Mouse (Mus musculus) erythroblast, embryonic 14.5 days (primary cell): ENCODE measurements around the gene Spred1. TPM values are rescaled to one million over a fixed set of nuclear protein-coding genes. Genes with fewer than 3 reads are reported as not detected.

Experiments used
- H3K27me3 ChIP-seq: 2 replicates; pipeline ENCODE4 v1.6.1; 2012; ENCODE audit warnings: inconsistent platforms; ENCODE audit not compliant: control insufficient read depth
- H3K36me3 ChIP-seq: 2 replicates; pipeline ENCODE4 v1.6.1; 2012; ENCODE audit warnings: mild to moderate bottlenecking, inconsistent platforms; ENCODE audit not compliant: control insufficient read depth
- H3K4me1 ChIP-seq: 2 replicates; pipeline ENCODE4 v1.6.1; 2012; ENCODE audit warnings: inconsistent platforms; ENCODE audit not compliant: control insufficient read depth
- H3K4me3 ChIP-seq: replicated peaks from 2 replicates; pipeline ENCODE3; 2012; ENCODE audit warnings: moderate library complexity, mild to moderate bottlenecking, inconsistent platforms
- H3K9me3 ChIP-seq: 2 replicates; pipeline ENCODE4 v1.6.1; 2012; ENCODE audit warnings: low read length, inconsistent platforms, mixed read lengths; ENCODE audit not compliant: control insufficient read depth
- GATA1 ChIP-seq: IDR thresholded peaks from 2 replicates; pipeline ENCODE4 v1.6.1; 2012; ENCODE audit warnings: low read length, inconsistent platforms, mixed read lengths
- TAL1 ChIP-seq: IDR thresholded peaks from 3 replicates; pipeline ENCODE4 v1.6.1; 2012; ENCODE audit warnings: low read length, inconsistent platforms, mixed read lengths
- polyA plus RNA-seq: library from polyadenylated mRNA; stranded (reverse); fragments of >175 nt; gene quantifications from 2 replicates; pipeline ENCODE4 v1.2.3, GENCODE M21; 2012

Gene Spred1
- polyA plus RNA-seq, 1 experiment = 0.02 TPM

DNA sequence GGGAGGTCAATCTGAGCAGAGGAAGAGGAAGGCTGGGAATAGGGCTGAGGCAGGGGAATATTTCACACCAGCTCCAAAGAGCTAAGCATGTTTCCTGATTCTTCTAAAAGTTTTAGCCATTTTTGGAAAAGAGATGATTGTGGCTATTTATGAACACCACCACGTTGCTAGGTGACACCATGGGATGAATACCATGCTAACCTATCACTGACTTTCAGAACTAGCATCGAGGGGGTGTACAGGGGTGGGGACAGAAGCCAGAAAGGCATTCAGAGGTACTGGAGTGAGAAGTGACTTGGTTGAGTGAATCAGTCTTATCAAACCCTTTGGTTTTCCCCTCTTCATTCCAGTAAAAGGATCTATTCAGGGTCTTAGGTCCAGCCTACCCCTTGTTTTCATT lies 74.0 kb downstream of the Spred1 start:
- Histone ChIP-seq H3K9me3 (no peaks in the 10 kb centered on the region), H3K27me3 (no peaks in the 10 kb centered on the region), H3K36me3 (no peaks in the 10 kb centered on the region), H3K4me1 (no peaks in the 10 kb centered on the region), H3K4me3 (no peak overlapping the region)
- TF ChIP-seq GATA1 = no peak
- no peak for TF ChIP-seq TAL1

DNA sequence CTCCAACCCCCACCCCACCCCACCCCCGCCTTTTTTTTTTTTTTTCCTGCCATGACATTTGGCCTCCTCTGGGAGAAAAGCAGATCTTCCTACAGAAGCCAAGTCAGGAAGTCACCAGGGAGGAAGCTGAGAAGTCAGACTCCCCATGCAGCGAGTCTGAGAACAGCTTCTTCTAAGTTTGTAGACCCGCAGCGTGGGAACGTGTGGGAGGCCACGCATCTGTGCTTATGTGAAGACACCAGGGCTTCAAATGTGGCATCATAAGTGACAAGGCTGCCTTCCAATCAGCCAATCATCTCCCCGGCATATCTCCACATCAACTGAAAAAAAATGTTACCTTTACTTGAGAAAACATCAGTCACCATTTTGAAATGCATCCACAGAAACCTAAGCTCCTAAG lies 74.4 kb downstream of the Spred1 start:
- Histone ChIP-seq H3K27me3 (no peaks in the 10 kb centered on the region), H3K9me3 (no peaks in the 10 kb centered on the region), H3K36me3 (no peaks in the 10 kb centered on the region), H3K4me1 (no peaks in the 10 kb centered on the region), H3K4me3 (no peak overlapping the region)
- no peak for TF ChIP-seq TAL1
- no peak for TF ChIP-seq GATA1

DNA sequence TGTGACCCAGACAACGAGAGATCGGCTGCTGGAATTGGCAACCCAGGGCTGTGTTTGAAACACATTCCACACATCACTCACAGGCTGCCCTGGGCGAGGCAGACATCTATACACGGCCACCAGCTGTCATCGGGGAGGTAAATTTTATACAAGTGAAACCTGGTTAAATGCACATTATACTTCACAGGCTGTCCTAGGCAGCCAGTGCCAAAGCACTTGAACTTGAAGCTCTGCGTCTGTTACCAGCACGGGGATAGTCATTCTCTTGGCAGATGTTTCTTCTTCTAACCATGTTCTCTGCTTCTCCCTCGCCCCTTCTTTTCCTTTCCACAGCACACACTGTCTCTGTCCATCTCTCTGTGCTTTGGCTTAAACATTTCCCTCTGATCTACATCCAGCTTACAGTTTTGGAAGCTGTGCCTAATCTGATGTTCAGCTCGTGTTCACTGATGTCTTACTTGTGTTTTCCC lies 79.7 kb downstream of the Spred1 start:
- Histone ChIP-seq H3K27me3 (no peaks in the 10 kb centered on the region), H3K9me3 (no peaks in the 10 kb centered on the region), H3K36me3 (no peaks in the 10 kb centered on the region), H3K4me1 (no peaks in the 10 kb centered on the region), H3K4me3 (no peak overlapping the region)
- TF ChIP-seq TAL1 (no peak), GATA1 (no peak)

DNA sequence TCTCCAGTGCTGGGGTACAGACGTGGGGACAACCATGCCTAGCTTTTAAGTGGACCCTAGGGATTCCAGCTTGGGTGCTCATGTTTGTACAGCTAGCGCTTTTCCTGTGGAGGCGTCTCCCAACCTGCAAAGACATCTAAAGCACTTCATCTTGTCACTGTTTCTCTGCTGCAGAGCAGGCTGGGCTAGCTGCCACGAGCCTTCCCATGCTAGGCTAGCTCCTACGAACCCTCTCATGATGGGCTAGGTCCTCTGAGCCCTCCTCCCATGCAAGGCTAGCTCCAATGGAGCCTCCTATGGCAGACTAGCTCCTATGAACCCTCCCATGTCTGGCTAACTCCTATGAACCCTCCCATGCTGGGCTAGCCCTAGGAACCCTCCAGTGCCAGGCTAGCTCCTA lies 82.2 kb downstream of the Spred1 start:
- no peaks in the 10 kb centered on the region for H3K4me1 ChIP-seq
- H3K4me3 ChIP-seq = no peak overlapping the region
- H3K9me3 ChIP-seq = peaks cover 4% of the 10 kb centered on the region
- no peaks in the 10 kb centered on the region for H3K27me3 ChIP-seq
- TF ChIP-seq GATA1 = no peak
- TF ChIP-seq TAL1 = no peak
- no peaks in the 10 kb centered on the region for H3K36me3 ChIP-seq

DNA sequence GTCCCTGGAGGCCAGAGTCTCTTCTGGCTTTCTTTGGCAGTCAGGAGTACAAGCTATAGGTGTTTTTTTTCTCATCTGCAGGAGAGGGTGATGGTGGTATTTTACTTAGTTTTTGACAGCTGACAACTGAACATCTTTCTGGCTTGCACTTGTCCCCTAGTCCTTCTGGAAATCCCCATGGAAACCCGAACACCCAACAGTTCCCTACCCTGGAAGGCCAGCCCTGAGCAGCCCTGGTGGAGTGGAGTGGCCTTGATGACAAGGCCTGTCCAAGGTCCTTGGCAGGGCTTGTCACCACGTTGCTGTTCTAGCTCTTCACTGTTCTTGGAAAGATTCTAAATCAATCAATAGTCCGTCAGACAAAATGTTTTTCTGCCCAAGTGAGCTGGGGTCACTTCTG lies 83.4 kb downstream of the Spred1 start:
- H3K36me3 ChIP-seq = no peaks in the 10 kb centered on the region
- H3K4me1 ChIP-seq = no peaks in the 10 kb centered on the region
- H3K9me3 ChIP-seq = peaks cover 4% of the 10 kb centered on the region
- no peak overlapping the region for H3K4me3 ChIP-seq
- H3K27me3 ChIP-seq = no peaks in the 10 kb centered on the region
- no peak for TF ChIP-seq TAL1
- no peak for TF ChIP-seq GATA1

DNA sequence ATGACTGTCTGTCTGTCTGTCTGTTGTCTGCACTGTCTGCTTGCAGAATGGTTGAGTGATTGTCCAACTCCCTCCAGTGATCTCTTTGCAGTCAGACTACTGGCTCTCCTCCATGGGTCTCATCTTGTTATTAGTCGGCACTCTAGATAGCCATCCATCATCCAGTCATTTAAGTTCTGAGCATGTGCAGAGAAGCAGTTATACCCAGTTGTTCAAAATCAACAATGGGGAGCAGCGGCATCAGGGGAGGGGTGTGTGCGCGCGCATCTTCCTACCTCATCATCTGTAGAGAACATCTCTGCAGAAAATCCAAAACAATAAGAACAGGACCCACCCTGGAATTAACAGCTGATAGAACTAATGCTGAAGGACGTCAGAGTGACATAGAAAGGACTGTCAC lies 83.9 kb downstream of the Spred1 start:
- Histone ChIP-seq H3K4me1 (no peaks in the 10 kb centered on the region), H3K4me3 (no peak overlapping the region), H3K27me3 (no peaks in the 10 kb centered on the region), H3K9me3 (peaks cover 4% of the 10 kb centered on the region), H3K36me3 (no peaks in the 10 kb centered on the region)
- TF ChIP-seq TAL1 (no peak), GATA1 (no peak)

DNA sequence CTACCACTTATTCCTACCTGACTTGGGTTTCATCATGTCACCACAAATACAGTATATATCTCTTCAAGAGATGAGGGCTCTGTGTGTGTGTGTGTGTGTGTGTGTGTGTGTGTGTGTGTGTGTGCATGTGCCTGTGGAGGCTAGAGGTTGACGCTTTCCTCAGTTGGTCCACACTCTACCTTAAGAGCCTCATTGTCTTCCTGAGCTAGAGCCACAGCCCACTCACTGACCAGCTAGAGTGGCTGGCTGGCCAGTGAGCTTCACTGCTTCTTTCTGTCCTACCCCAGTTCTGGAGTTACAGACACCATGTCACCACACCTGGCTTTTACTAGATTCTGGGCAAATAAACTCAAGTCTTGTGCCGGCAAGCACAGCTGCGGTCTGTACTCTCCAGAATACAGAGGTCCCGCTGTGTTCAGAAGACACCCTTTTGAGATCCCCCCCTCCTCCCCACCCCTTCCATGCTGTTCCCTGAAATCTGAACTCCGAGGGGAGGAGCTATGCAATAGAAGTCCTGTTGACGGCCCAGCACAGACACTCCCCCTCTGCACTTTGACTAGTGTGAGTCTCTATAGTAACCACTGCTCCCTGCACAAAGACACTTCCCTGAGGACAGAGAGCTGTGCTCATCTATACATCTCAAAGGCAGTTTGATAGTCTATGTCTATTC lies 89.4 kb downstream of the Spred1 start:
- Histone ChIP-seq H3K36me3 (no peaks in the 10 kb centered on the region), H3K4me1 (no peaks in the 10 kb centered on the region), H3K4me3 (no peak overlapping the region), H3K9me3 (peaks cover 4% of the 10 kb centered on the region), H3K27me3 (no peaks in the 10 kb centered on the region)
- TF ChIP-seq TAL1 = no peak
- TF ChIP-seq GATA1 = no peak

DNA sequence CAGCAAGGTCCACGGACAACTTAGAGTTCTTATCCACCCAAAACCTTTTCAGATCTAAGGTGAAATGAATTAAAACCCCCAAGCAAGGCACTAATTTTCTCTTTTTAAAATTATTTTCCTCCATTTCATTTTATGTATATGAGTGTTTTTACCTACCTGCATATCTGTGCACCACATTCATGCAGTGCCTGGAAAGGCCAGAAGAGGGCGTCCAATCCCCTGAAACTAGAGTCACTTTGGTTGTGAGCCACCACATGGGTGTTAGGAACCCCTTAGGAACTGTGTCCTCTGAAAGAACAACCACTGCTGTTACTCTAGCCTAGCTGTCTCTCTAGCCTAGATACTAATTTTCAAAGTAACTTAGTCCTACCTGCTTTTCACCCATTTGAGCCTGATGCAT lies 95.0 kb downstream of the Spred1 start:
- H3K9me3 ChIP-seq = no peaks in the 10 kb centered on the region
- H3K4me3 ChIP-seq = no peak overlapping the region
- no peaks in the 10 kb centered on the region for H3K4me1 ChIP-seq
- H3K36me3 ChIP-seq = no peaks in the 10 kb centered on the region
- H3K27me3 ChIP-seq = no peaks in the 10 kb centered on the region
- TF ChIP-seq TAL1 (no peak), GATA1 (no peak)

DNA sequence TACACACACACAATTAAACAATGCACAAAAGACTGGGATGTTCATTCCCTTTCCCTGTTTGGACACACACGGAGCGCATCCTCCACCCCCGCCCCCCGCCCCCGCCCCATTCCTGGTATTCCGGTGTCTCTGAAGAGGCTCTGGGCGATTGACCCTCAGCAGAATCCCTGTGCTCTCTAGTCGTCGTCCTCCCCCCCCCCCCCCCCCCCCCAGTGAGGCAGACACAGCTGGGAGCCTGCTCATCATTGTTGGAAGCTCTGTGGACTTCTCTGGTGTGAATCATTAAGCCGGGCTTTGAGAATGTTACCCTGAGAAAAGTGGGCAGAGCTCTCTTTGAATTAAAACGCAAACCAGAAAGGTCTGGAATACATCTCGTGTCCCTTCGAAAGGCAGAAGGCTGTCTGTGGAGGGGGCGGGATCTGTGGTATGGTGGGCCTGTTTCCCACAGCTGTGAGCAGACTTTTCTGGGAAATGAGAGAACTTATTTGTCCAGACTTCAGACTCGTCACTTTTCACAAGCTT lies 96.6 kb downstream of the Spred1 start:
- no peak overlapping the region for H3K4me3 ChIP-seq
- H3K27me3 ChIP-seq = no peaks in the 10 kb centered on the region
- TF ChIP-seq TAL1 (no peak), GATA1 (no peak)
- H3K9me3 ChIP-seq = no peaks in the 10 kb centered on the region
- no peaks in the 10 kb centered on the region for H3K4me1 ChIP-seq
- H3K36me3 ChIP-seq = no peaks in the 10 kb centered on the region

DNA sequence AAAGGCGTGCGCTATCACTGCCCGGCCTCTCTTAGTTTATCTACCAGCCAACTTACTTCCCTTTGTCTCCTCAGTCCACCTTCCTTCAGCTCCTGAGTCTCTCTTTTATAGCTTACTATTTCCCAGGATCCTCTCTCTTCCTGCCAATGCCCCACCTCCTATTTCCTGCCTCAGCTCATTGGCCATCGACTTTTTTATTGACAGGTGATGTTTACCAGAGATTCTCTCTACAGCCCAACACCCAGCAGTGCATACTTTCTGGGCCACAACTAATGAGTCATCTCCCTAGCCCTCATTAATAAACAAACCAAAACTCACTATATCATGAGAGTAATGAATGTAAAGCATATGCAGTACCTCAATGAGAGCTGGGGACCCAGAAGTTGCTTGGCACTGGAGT lies 98.4 kb downstream of the Spred1 start:
- no peaks in the 10 kb centered on the region for H3K9me3 ChIP-seq
- H3K4me1 ChIP-seq = no peaks in the 10 kb centered on the region
- no peaks in the 10 kb centered on the region for H3K27me3 ChIP-seq
- H3K4me3 ChIP-seq = no peak overlapping the region
- TF ChIP-seq TAL1 = no peak
- TF ChIP-seq GATA1 = no peak
- H3K36me3 ChIP-seq = no peaks in the 10 kb centered on the region
